ENCODE assay signal across 9 mouse cellular contexts in genomic region chr15:98628589-98629254, GRCm38 (mm10). TPM values are rescaled to one million over a fixed set of nuclear protein-coding genes. Genes with fewer than 3 reads are reported as not detected.
DNase-seq lines count a peak whose midpoint lies in the region; ATAC-seq and TF ChIP-seq lines count a peak whose summit lies in the region.
"Had no signal": no experiment of that assay in that cellular context is flagged by ENCODE, and none has a peak within 500 bp of the region (broad histone marks: within the 10 kb centered on the region; RNA-seq: fewer than 3 reads in every experiment).

No protein-coding gene starts in this region.

- no peak for TF ChIP-seq EP300 in stomach, postnatal 0 days (optimal IDR thresholded peaks at IDR 0.05)

- peak overlapping the region; percentile 45 for H3K9ac ChIP-seq in lung, embryonic 16.5 days (ENCODE audit: low read length)
- no peak overlapping the region; the same call in 1 of the 2 replicates for H3K9ac ChIP-seq in stomach, postnatal 0 days (ENCODE audit: low read length)

- peaks cover 15% of the 10 kb centered on the region for H3K27me3 ChIP-seq in lung, embryonic 16.5 days (ENCODE audit: control insufficient read depth, insufficient read depth, low read depth, low read length)
- H3K27me3 ChIP-seq in stomach, postnatal 0 days (ENCODE audit: control insufficient read depth, insufficient read depth, low read length): no peaks in the 10 kb centered on the region

- no peaks in the 10 kb centered on the region for H3K36me3 ChIP-seq in lung, embryonic 16.5 days (ENCODE audit: control insufficient read depth, insufficient read depth, low read length)
- H3K36me3 ChIP-seq in stomach, postnatal 0 days (ENCODE audit: control insufficient read depth, insufficient read depth, low read length): no peaks in the 10 kb centered on the region

- peak; percentile 28 for ATAC-seq in lung, embryonic 16.5 days (ENCODE audit: low read depth)
- ATAC-seq in stomach, postnatal 0 days (ENCODE audit: low FRiP score, low TSS enrichment): no peak; the same call in 1 of the 2 replicates

- H3K27ac ChIP-seq in lung, embryonic 16.5 days (ENCODE audit: low read length): no peak overlapping the region
- peak overlapping the region; percentile 63; the same call in 1 of the 2 replicates for H3K27ac ChIP-seq in stomach, postnatal 0 days (replicated peaks)

- WGBS in lung, embryonic 16.5 days: 7% methylated on average over 20 of the region's 20 CpGs
- 13% methylated on average over 19 of the region's 20 CpGs for WGBS in stomach, postnatal 0 days

- no peaks in the 10 kb centered on the region for H3K9me3 ChIP-seq in lung, embryonic 16.5 days (ENCODE audit: control insufficient read depth, low read length)
- H3K9me3 ChIP-seq in stomach, postnatal 0 days (ENCODE audit: control insufficient read depth, low read length): no peaks in the 10 kb centered on the region

- DNase-seq in cerebellum, postnatal 10 days: peak; percentile 64 to 65
- no peak for DNase-seq in cerebellum, postnatal 25 days
- peak; percentile 33 for DNase-seq in urinary bladder, postnatal 14 days (ENCODE audit: low spot score)
- DNase-seq in urinary bladder, adult 2 months (ENCODE audit: low spot score): no peak
- DNase-seq in stomach, postnatal 0 days (ENCODE audit: low spot score): no peak
- no peak for DNase-seq in cerebellum, adult 11 months
- no peak for DNase-seq in layer of hippocampus, adult 8-10 months (ENCODE audit: low spot score in 2 of 2)

- H3K4me3 ChIP-seq in lung, embryonic 16.5 days (ENCODE audit: low read length): peak overlapping the region; percentile 9; the same call in 1 of the 2 replicates
- H3K4me3 ChIP-seq in stomach, postnatal 0 days (ENCODE audit: low read depth, low read length): 0 out of 2 replicates have a peak overlapping the region, but pooled peaks have one; percentile 4
- H3K4me3 ChIP-seq: erythroblast, embryonic 14.5 days had no signal

- no peak for TF ChIP-seq CTCF in stomach, postnatal 0 days (IDR thresholded peaks at IDR 0.05; ENCODE audit: low read depth)

- H3K4me2 ChIP-seq in lung, embryonic 16.5 days (ENCODE audit: low read depth, low read length): peak overlapping the region; percentile 42
- H3K4me2 ChIP-seq in stomach, postnatal 0 days (replicated peaks; ENCODE audit: low read depth): peak overlapping the region; percentile 41

- peaks cover 24% of the 10 kb centered on the region for H3K4me1 ChIP-seq in lung, embryonic 16.5 days (replicated peaks; ENCODE audit: control insufficient read depth, insufficient read depth, low read length)
- peaks cover 4% of the 10 kb centered on the region for H3K4me1 ChIP-seq in stomach, postnatal 0 days (replicated peaks; ENCODE audit: control insufficient read depth, insufficient read depth)

RNA-seq across cellular contexts. Expression of gene Cacnb3, which starts 1.9 kb away (rescaled TPM):
- polyA plus RNA-seq in urinary bladder, adult 2 months (2012; rRNA removed): 75.2 and 79.8 TPM in 2 replicates
- 21.9 and 22.7 TPM in 2 replicates for polyA plus RNA-seq in lung, embryonic 16.5 days (2015; fragmentation: Nextera tagmentation; extraction: Ambion mirVana)
- 15.1 and 17.6 TPM in 2 replicates for polyA plus RNA-seq in stomach, postnatal 0 days (2015; fragmentation: Nextera tagmentation; extraction: Ambion mirVana)
- total RNA-seq in layer of hippocampus, adult 8-10 months (2022): 100 to 1,000 TPM; 163 to 193 (median 176) TPM
- polyA plus RNA-seq: erythroblast, embryonic 14.5 days had no signal

RNA-seq across cellular contexts. Expression of gene Adcy6, which starts 18.8 kb away (rescaled TPM):
- 43.2 and 53.3 TPM in 2 replicates for polyA plus RNA-seq in urinary bladder, adult 2 months (2012; rRNA removed)
- polyA plus RNA-seq in lung, embryonic 16.5 days (2015; fragmentation: Nextera tagmentation; extraction: Ambion mirVana): 21.5 and 21.7 TPM in 2 replicates
- 9.0 and 9.5 TPM in 2 replicates for polyA plus RNA-seq in stomach, postnatal 0 days (2015; fragmentation: Nextera tagmentation; extraction: Ambion mirVana)
- 10 to 100 TPM; 47.3 to 58.6 (median 52.2) TPM for total RNA-seq in layer of hippocampus, adult 8-10 months (2022)

RNA-seq across cellular contexts. Expression of gene Ddx23, which starts 34.0 kb away (rescaled TPM):
- 34.0 and 45.1 TPM in 2 replicates for polyA plus RNA-seq in urinary bladder, adult 2 months (2012; rRNA removed)
- 21.6 and 24.0 TPM in 2 replicates for polyA plus RNA-seq in lung, embryonic 16.5 days (2015; fragmentation: Nextera tagmentation; extraction: Ambion mirVana)
- polyA plus RNA-seq in stomach, postnatal 0 days (2015; fragmentation: Nextera tagmentation; extraction: Ambion mirVana): 8.2 and 10.3 TPM in 2 replicates
- 10 to 100 TPM; 76.3 to 89.4 (median 85.9) TPM for total RNA-seq in layer of hippocampus, adult 8-10 months (2022)

RNA-seq across cellular contexts. Expression of gene Rnd1, which starts 48.5 kb away (rescaled TPM):
- 2.1 and 3.0 TPM in 2 replicates for polyA plus RNA-seq in urinary bladder, adult 2 months (2012; rRNA removed)
- 0.68 and 0.92 TPM in 2 replicates for polyA plus RNA-seq in lung, embryonic 16.5 days (2015; fragmentation: Nextera tagmentation; extraction: Ambion mirVana)
- polyA plus RNA-seq in stomach, postnatal 0 days (2015; fragmentation: Nextera tagmentation; extraction: Ambion mirVana): 0.35 and 0.46 TPM in 2 replicates
- 1 to 10 TPM; 6.3 to 8.7 (median 7.3) TPM for total RNA-seq in layer of hippocampus, adult 8-10 months (2022)
- polyA plus RNA-seq: erythroblast, embryonic 14.5 days had no signal

RNA-seq across cellular contexts. Expression of gene 4930415O20Rik, which starts 57.9 kb away (rescaled TPM):
- not detected in 2 replicates for polyA plus RNA-seq in urinary bladder, adult 2 months (2012; rRNA removed)
- polyA plus RNA-seq in lung, embryonic 16.5 days (2015; fragmentation: Nextera tagmentation; extraction: Ambion mirVana): not detected in 2 replicates
- polyA plus RNA-seq in stomach, postnatal 0 days (2015; fragmentation: Nextera tagmentation; extraction: Ambion mirVana): 0.19 and 0.36 TPM in 2 replicates
- total RNA-seq in layer of hippocampus, adult 8-10 months (2022): not detected
- polyA plus RNA-seq: erythroblast, embryonic 14.5 days had no signal

Comparison
In these comparisons a context has a peak if more than half of its experiments do, and no peak if none do; other contexts are left out.
1. DNase-seq: peak in cerebellum, postnatal 10 days (2 of 2) and urinary bladder, postnatal 14 days (single experiment); none in cerebellum, postnatal 25 days (0 of 2), urinary bladder, adult 2 months (single experiment), stomach, postnatal 0 days (single experiment), cerebellum, adult 11 months (single experiment) and layer of hippocampus, adult 8-10 months (0 of 2).